Mouse (Mus musculus) mouse trophoblast stem cell (cell line): Measurements from ENCODE around the gene Kif16b.

Experiments used
- in situ Hi-C, 2 experiments: fragments of 300-500 bp; cut with MseI, MboI; formaldehyde crosslinking; loops; 2 replicates in 1 of 2; 3 replicates in 1 of 2; pipeline ENCODE4 v1.15.1; 2025

The Kif16b gene

DNA sequence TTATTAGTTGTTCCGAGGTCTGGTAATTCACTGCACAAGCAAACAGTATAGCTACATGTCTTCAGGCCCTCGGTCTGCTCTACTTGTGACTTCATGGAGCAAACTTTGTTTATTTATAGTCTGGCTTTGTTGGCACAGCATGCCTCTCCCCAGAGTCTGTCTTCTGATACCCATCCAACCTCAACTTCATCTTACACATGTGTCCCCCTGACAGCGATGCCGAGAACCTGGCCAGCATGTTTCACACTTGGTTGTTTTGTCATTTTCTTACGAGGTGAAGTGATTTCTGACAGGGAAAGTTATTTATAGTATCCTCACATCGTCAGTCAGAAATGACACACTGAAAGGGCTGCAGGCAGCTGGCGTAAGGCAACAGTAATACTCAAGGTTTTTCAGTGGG lies 249.7 kb downstream of the Kif16b start:
- in situ Hi-C loops = no loop called here

DNA sequence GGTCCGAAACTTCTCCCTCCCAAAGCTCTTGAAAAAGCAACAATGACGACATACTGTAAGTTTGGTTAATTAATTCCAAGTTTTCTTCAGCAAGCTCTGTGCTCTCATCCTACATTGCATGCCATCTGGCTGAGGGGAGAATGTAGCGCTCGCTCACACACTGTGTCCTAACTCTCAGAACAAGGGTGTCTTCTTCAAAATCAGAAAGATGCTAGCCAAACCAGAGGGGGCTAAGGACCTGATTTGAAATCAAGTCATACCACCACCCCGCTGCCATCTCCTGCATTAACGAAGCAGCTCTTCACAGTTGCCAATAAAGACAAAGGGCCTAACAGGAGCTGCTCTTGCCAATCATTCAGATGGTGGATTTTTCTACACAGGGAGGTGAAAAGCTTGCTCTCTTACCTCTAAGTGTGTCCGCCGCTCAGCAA lies 253.3 kb downstream of the Kif16b start:
- in situ Hi-C loops = no loop called here

DNA sequence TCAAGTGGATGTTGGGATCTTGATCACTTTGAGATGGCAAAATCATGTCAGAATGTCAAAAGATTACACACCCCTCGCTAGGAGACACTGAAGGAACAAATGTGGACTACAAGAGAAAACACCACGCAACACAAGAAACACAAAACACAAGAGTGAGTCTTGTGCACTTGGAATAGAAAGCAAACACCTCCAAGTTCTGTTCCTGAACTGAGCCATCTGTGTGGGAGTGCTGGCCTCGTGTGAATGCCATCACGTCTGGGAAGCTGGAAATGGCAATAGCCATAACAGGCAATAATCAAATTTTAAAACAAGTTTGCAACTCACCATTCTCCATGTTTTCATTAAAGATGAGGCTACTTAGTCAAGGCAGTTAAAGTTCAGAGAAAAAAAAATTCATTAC lies 254.5 kb downstream of the Kif16b start:
- in situ Hi-C loops = no loop called here

DNA sequence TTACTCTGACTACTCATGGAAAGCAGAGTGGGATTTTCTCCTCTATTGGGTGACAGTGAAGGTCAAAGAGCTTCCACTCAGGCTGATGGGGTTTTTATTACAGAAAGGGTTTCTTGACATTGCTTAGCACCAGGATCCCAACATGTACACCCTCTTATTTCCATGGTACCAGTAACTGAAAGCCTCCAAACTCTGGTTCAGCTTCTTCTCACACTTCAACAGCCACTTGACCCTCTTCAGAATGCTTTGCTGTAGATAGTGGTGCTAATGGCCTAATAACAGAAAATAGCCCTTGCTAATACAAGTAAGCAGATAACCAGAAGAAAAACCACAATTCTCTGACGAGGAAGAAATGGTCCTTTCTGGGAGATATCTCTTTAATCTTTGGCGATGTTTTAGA lies 259.6 kb downstream of the Kif16b start:
- in situ Hi-C loops = no loop called here

DNA sequence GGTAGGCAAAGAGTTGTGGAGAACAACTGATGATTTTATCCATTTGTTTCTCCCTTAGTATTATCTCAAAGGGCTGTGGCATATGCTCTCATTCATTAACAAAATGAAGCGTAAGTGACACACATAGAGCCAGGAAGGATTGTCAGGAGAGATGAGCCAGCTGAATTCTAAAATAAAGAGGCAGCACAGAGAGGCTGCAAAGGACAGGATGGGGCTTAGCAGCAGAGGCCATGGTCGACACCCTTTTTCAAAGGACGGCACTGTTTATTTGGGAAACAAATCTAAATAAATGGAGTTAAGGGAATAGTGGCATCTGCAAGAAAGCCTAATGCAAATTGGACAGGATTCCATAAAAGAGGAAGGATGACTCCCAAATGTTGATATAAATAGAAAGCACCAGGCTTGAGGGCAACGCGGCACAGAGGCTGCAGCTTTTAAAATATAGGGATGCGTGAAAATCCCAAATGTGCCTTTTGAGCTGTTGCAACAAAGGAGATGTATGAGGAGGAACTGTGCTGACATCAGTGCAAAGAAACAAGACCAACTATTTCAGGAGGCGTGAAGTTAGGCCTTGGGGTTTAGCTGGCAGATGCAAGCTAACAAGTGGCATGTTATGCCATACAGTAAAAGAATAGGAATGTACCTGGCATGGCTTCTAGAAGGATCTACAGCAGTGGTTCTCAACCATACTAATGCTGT lies 265.6 kb downstream of the Kif16b start:
- in situ Hi-C loops = no loop called here

DNA sequence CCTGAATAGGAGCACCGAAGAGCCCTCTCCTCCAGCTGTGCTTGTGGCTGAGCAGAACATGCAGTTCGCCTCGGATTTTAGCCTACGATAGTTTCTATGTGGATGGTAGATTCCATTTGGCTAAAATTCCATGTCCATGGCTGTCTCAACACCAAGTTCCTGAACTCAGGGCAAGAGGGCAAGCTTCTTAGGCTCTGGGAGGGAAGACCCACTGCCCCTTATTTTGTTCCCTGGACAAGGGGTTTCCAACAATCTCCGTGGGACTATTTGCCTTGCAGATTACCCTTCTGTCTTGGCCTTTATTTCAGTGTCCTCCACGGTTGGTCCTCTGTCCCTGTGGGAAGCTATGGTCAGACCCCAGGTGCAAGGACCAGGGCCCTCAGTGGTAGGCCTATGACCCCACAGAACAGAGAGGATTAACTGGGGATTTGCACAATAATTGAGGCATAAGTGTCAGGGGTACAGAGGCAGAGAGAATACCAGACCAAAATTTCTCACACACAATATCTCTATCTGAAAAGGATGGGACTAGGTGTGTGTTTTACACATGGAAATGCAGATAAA lies 267.3 kb downstream of the Kif16b start:
- in situ Hi-C loops = no loop called here

DNA sequence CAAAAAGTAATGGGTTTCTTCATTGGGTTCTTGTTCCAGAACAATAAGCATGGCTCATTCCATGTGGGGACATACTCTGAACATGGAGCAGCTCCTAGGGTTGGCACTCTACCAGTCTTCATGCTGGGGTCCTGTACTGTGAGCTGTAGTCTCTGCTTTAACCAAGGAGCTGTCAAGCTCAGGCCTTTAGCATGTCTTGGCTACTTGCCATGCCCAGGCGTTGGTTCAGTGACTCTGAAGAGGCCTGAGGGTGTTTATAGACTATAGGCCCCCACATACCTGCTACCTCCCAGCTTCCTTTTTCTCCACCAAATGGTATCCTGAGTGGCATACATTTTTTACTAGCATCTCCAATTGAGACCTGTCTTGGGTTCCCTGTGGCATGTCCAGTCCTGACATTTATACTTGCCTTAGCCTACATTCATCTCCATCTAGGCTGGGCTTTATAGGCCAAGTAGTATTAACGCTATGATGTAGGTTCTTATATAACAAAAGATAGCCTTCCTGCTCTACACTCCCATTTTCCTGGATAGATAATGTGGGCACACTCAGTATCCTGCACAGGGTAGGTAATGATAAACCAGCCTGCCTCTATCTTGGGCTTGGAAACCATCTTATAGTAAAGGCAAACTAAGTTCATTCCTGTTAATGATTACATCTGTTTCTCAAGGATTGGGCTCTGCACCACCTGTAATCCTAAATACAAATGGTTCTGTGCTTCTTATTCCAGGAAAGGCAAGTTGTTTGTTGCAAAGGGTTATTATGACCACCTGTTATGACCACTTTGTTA lies 271.6 kb downstream of the Kif16b start:
- in situ Hi-C loops = no loop called here

GRCm38 (mm10) chr2:142625756-142626155 lies 275.6 kb downstream of the Kif16b start:
- in situ Hi-C loops = no loop called here

DNA sequence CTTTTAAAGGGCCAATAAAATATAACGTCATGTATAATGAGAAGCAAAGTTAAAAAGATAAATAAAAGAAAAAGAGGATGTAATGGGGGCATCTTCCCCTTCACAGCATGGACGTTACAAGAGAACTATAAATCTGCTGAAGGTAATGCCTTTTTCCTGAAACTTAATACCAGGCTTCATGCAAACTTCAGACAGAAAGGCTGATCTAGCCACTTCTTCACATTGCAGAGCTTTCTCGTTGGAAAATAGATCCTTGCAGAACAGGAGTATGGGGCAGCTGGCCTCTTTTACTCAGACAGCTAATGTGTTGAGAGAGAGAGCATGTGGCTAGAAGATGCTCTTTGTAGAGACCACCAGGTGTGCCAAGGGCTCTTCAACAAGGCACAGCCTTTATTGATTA lies 276.2 kb downstream of the Kif16b start:
- in situ Hi-C loops = no loop called here

GRCm38 (mm10) chr2:142624254-142624653 lies 277.1 kb downstream of the Kif16b start:
- in situ Hi-C loops = no loop called here

- in situ Hi-C loops = no loop called here
These were observed 280.2 kb downstream of the Kif16b start for GRCm38 (mm10) chr2:142621152-142621551.

DNA sequence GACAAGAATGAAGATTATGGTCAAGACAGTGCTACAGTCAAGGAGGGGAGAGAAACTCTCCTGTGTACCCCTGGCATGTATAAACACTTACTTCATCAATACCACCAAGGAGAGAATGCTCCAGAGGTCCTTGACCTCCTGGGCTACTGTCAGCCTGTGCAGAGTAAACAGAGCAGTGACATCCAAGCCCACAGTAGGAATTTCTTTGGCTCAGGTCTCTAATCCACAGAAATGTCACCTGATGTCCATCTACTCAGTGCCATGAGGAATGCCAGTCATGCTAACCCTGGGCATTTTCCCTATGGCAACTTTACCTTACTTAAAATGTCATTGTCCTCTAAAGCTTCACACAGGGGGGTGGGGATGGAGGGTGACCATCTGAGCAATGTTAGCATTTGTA lies 281.4 kb downstream of the Kif16b start:
- in situ Hi-C loops = no loop called here

DNA sequence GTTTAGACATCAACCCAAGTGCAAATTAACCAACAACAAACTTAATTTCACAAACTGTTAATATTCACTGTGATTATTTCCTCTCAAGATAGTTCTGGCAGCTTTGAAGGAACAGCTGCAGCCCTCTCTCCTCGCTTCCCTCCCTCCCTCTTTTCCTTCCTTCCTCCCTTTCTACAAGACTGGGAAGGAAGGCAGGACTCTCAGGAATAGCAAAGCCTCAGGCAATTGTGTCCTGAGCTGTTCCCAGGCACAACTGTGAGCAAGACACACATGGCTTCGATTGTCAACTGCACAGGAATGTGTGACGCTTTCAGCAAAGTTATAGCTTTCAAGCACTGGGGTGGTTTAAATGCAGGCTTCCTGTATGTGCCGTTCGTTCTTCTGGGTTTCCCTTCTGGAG lies 286.8 kb downstream of the Kif16b start:
- in situ Hi-C loops = no loop called here

DNA sequence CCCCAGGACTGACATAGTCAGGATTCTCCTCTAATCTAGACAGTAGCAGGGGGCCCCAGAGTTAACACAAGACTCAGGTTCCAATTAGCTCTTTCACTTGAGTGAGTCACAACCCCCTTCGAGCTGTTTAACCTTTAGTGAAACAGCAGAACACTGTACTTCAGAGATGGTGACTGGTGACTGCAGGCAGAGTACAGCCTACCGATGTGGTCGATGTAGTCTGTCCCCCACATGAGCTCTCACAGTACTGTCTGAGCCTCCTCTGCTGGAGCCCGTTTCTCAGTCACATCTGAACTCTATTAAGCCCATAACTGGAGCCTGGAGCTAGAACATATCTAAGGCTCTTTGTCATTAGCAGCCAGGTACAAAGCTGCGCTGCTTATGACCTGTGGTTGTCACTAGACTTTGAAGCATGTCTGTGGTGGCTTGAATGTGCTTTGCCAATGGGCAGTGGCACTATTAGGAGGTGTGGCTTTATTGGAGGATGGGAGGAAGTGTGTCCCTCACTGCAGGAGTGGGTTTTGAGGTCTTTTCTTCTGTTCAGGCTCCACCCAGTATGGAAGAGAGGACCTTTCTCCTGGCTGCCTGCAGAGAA lies 288.9 kb downstream of the Kif16b start:
- in situ Hi-C loops = no loop called here

DNA sequence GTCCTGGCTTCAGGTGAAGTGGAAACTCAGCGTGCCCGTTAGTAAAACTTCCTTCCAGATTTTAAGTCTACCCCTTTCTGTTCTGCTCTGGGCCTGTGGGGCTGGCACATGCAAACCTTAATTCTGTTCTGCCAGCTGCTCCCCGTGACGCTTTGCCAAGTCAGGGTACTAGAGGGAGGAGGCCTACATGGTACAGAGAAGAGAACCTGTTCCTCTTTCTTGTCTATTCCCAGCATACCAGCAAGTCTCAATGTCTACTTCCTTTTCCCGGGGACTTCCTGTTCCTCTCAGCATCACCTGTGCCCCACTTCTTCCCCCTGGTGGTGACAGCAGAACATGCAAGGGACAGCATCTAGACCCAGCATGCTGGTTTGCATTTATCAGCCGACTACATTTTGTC lies 290.2 kb downstream of the Kif16b start:
- in situ Hi-C loops = no loop called here

GRCm38 (mm10) chr2:142610206-142610605 lies 291.1 kb downstream of the Kif16b start:
- in situ Hi-C loops = no loop called here

GRCm38 (mm10) chr2:142608778-142609177 lies 292.6 kb downstream of the Kif16b start:
- in situ Hi-C loops = no loop called here

DNA sequence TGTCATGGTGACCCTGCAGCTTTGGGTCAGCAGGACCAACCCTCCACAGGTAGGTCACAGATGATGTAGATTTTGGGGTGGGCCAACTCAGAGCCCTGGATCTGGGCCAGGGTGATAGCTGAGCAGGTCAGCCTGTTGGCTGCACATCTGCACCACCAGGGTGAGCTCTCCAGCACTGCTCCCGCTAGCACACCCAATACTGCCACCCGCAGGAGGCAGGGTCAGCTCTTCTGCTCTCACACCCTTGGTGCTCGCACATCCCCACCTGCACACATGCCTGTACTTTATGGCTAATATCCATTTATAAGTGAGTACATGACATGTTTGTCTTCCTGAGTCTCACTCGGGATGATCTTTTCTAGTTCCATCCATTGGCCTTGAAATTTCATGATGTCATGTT lies 296.6 kb downstream of the Kif16b start:
- in situ Hi-C loops = no loop called here

DNA sequence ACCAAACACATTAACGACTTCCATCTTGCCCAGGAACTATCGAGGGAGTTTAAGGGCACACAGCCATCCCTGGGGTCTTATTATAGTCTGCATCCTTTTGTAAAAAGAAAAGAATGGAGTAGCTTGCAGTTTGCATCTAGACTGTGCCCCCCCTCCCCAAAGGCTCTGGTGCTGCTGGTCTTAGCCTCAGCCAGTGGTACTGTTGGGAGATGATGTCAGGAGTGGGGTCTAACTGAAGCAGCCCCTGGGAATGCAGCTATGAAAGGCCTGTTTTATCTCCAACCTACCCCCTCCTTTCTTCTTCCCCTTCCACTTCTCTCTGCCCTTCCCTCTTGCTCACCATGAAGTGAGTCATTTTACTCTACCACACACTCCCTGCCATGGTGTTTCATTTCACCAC lies 298.1 kb downstream of the Kif16b start:
- in situ Hi-C loops = no loop called here

DNA sequence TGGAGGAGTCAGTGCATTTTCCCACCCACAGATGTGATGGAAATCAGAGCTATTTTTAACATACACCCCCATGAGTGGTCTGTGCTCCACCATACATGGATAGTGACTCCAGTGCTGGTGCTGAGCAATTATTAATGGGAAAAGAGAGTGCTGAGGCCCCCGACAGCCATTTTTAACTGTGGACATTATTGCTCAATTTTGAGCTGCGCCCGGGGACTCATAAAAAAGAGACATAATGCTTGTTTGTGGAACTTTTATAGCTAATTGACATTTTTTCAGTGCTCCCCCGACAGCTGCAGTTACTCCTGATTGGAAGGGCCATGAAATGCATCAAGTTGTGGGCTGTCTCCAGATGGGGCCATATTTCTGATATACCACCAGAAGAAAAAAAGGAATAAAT lies 302.1 kb downstream of the Kif16b start:
- in situ Hi-C loops = no loop called here

DNA sequence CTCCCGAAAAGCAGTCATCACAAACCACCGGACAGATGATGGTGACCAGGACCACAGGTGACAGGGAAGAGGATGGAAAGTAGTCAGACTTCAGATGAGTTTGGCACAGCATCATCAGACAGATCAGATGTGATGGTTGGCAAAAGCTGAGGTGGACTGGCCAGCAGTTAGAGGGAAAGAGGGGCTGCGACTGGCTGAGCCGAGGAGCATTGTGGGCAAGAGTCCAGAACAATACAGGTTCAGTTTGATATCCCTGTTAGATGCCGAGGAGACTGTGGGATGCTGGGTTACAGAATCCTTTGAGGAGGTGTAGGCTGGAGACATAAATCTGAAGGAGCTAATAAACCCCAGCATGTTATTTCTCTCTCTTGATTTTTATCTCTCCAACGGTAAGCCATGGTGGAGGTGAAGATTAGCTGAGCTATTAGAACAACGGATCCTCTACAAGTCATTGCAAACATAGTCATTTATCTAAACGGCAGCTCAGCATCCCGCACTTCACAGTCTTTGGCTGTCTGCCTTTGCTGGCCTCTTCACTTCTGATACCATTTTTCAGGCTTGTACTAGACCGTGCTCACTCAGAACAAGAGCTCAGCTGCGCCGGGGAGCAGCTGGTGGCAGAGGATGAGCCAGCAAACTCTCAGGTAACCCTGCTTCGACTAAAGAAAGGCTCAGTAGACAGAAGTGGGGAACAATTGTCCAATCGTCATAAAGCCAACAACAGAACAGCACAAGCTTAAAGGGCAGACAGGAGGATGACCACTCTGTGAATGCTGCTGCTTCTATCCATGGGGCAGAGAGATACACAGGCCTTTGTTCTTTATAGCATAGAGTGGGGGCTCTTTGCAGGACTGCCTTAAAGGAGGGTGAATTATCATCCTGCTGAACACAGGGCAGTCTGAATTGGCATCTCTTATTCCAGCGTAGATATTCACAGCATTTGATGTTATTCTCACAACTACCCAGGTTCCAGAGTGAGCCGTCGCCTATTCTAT lies 304.9 kb downstream of the Kif16b start:
- in situ Hi-C loops = no loop called here
